Mouse (Mus musculus) right cerebral cortex, postnatal 14 days (tissue): Measurements from ENCODE around the gene Olfr1263.

Source experiments
- DNase-seq: peaks from one replicate; pipeline ENCODE4 v3.0.0; 2022

Gene Olfr1263

DNA sequence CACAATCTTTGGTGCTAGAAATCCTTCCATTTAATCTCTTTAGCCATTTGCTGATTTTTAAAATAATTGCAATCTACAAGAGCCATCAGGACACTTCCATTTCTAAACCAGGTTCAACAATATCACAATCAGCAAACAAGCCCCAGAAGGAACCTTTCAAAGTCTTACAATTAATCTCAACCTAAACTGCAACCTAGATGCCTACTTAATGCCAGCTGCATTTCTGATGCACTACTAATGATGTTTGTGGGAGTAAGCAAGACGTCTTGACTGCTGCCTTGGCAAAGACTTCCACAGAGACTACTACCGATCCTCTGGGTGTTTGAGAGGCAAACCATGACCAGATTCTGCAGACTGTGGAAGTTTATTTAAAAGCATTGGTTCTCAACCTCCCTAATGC is at the start of gene Olfr1263:
Olfr1263 (plus strand) TSS at position 301 of the 400 bp plus-strand sequence.
- DNase-seq = no peak

DNA sequence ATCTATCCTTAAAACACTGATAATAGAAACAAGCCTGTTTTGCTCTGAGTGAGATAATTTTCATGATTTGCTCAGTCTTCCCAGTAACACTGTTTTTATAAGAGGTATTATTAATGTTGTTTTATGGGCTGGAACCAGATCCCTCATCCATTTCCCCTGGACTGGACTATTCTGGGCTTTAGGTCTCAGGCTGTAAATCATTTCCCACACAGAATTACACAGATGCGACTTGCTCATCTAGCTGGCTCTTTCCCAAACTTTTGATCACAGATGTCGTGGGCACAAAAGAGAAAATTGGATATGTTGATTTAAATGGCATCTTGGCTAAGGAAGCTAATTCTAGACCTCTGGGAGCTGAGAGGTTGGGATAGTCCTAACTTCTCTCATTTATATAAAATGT is 37.7 kb upstream of the Olfr1263 start, which contains the start of gene Olfr1260:
Olfr1260 (plus strand) TSS at position 157 of the 400 bp plus-strand sequence.
- no peak for DNase-seq

DNA sequence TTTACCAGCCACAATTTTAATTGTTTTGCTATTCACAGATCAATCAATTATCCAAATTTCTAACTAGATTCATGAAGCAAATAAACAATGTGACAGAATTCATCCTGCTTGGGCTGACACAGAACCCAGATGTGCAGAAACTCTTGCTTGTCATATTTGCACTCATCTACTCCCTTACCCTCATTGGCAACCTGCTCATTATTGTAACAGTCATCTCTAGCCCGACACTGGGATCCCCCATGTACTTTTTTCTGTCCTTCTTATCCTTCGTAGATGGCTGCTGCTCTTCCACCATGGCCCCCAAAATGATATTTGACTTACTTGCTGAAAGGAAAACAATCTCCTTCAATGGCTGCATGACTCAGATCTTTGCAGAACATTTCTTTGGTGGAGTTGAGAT is 34.2 kb upstream of the Olfr1263 start:
- DNase-seq = no peak

DNA sequence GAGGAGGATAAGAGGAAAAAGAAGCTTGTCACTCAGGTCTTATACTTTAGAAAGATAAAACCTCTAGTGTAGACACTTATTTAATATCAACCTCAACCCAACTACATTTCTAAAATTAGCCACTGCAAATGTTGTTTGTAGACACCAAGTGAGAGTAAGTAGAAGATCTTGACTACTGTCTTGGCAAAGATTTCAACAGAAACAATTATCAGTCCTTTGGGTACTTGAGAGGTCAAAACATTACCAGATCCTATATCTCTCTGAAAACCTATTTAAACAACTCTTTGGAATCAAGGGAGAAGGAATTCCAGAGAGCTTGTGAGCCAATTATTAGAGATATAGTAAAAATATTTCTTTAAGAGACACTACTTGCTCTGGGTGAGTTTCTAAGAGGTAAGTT is 21.0 kb upstream of the Olfr1263 start, which contains the start of gene Olfr1261:
Olfr1261 (plus strand) TSS at position 301 of the 400 bp plus-strand sequence.
- DNase-seq = no peak

DNA sequence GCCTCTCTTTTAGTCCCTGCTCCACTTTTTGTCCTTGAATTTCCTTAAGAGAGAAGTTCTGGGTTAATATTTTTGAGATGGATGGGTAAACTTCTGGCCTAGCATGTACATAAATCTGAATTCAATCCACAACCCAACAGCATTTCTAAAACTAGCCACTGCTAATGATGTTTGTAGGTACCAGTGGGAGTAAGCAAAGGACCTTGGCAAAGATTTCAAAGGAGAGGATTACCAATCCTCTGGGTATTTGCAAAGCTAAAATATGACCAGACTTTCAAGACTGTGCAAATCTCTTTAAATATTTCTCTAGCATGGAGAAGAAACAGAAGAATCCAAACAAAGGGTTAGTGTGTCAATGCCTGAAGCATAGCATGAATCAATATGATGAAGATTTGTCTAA is 12.1 kb upstream of the Olfr1263 start, which contains the start of gene Olfr1262:
Olfr1262 (plus strand) TSS at position 301 of the 400 bp plus-strand sequence.
- DNase-seq = no peak

DNA sequence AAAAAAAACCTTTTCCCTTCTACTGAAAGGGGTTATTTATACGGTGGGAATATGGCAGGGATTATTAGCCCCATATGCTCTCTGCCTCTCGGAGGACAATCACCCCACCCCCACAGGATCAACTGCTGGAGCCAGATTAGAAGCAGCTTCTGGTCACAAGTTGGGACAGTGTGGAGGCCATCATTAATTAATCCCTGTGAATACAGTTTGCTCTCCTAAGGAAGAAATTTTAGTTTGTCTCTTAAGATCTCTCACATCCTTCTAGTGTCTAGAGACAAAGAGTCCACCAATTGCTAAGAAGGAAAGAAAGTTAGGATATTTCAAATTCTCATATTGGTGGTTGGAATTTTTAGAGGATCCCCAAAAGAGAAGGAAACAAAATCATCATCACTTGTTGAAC is 13.5 kb downstream of the Olfr1263 start, which contains the start of gene Olfr1264:
Olfr1264 (minus strand) TSS at position 101 of the 400 bp plus-strand sequence.
- DNase-seq = no peak

DNA sequence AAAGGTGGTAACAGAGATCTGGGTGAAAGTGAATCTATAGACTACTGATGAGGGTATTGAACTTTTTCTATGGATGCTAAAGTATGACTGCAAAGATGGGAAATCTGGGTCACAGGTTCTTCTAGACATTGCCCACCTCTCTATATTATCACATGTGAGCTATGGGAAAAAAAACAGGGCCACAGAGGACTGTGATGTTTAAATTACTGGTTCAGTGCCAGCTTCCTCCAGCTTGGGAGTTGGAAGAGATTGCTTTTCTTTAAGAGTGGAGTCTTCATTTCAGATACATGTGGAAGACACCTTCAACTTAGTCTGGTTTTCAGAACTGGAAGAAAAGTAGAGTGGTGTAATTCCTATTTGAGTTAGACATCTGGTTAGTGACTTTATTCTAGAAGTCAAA is 23.1 kb downstream of the Olfr1263 start, which contains the start of gene Olfr1265:
Olfr1265 (plus strand) TSS at position 301 of the 400 bp plus-strand sequence.
- DNase-seq = no peak

DNA sequence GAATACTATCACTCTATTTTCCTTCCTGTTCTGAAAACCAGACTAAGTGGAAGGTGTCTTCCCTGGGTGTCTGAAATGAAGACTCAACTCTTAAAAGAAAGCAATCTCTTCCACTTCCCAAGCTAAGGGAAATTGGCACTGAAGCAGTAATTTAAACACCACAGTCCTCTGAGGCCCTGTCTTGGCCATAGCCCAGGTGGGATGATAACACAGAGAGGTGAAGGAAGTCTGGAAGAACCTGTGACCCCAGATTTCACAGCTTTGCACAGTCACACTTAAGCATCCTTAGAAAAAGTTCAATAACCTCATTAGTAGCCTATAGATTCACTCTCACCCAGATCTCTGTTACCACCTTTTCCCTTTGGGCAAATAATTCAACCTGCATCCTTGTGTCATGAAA is 51.6 kb downstream of the Olfr1263 start, which contains the start of gene Olfr140:
Olfr140 (minus strand) TSS at position 101 of the 400 bp plus-strand sequence.
- no peak for DNase-seq
